Mouse (Mus musculus) kidney, postnatal 36 days (tissue): ENCODE measurements at regions not wholly inside any gene's neighbourhood (a gene's known extent, or its start where the extent isn't known, plus 50 kb on each side); places are given as distances from the start of the nearest gene placed in this dataset.

Experiments
- DNase-seq, 2 experiments: peaks; one replicate each; pipeline ENCODE4 v3.0.0; 2021 to 2022; ENCODE audit warnings: mixed read lengths in 2 of 2

DNA sequence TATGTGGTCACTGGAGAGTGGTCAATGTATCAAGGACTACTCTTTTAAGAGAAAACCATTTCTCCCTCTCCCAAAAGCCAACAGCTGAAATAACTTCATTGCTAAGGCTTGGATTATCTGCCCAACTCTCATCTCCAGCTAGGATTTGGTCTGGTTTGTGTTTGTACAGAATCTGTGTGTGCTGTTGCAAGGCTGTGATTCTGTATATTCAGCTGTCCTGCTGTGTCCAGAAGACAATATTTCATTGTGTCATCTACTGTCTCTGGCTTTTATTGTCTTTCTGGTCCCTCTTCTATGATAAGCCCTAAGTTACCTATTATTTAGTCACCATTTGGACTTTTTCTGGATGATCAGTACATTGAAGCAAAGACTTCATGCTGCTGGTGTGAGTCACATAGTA, 110.9 kb downstream of the Cenpc1 start:
- no peak for DNase-seq

DNA sequence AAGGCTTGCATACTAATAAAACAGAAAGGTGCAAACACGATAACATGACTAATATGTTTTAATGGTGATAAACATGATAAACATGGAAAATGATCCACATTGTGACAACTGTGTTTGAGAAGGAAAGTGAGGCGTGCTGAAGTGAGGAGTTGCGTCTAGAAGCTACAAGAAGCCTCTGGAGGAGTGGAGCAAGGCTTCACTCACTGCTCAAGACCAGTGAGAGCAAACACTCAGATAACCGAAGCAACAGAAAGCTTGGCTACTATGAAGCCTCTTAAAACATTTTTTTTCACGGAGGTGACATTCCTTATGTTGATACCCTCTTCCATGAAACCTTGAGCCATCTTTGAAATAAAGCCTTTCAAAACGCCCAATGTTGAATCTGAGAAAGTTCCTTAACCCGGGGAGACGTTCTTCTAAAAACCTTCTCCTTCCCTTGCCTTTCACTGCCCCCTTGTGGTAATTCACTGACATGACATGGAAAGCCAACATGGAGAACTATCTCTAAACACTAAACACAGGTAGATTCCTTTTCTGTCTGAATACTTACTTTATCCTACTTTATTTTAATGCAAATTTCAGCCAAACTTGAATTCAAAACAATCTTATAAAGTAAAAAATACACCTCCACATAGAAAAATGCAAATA, 128.6 kb downstream of the Cenpc1 start:
- peak; percentile 4 to 50 for DNase-seq

GRCm38 (mm10) chr5:85918288-85918687, 147.1 kb downstream of the Cenpc1 start:
- no peak for DNase-seq

- no peak for DNase-seq
Observed at GRCm38 (mm10) chr5:85915000-85915399, 150.4 kb downstream of the Cenpc1 start.

DNA sequence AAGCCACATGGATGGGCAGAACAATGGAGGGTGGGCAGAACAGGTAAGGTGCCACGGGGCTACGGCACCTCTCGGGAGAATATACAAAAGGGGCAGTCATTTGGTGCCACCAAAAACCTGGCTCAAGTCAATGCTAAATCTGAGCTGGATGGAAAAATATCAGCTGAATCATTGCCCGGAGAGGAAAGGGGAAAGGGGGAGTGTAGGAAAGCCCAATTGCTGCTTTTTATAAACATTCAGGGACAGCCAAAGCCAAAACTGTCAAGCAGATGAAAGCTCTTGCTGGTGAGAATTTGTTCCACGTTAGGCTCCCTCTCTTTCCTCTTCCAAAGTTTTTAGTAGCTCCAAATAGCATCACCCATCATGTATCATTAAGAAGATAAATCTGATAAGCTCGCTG, 168.9 kb downstream of the Cenpc1 start:
- no peak for DNase-seq

DNA sequence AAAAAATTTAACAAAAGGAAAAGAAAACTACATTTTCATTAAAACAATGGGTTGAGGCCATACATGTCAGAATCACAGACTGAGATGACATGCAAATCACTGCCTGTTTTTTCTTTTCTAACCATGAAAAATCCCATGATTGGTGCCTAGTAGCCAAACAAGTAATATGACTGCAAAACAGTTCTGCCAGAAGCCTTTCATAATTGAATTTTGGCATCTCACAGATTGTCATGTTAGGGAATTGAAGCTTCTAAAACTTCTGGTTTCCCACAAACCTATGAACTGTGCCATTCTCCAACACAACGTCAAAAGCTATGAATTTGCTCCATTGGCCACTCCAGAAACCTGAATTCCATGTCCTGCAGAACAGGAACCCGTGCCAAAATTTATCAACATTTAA, 169.6 kb downstream of the Cenpc1 start:
- no peak for DNase-seq

- no peak for DNase-seq
Observed at GRCm38 (mm10) chr5:85870311-85870710, 195.1 kb downstream of the Cenpc1 start.

DNA sequence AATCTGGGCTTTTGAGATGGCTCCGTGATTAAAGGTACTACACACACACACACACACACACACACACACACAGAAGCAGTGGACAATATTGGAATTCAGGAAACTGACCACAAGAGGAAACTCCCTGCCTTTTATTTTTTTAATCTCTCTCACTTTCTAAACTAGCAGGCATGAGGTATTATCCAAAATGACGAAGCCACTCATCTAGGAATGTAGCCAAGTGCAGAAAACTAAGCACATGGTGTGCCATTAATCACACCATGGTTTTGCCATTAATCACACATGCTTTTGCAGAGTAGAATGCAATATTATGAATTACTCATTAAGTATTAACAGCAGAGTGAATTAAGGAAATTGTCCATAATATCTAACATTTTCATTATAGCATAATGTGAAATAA, 232.8 kb downstream of the Cenpc1 start:
- no peak for DNase-seq

DNA sequence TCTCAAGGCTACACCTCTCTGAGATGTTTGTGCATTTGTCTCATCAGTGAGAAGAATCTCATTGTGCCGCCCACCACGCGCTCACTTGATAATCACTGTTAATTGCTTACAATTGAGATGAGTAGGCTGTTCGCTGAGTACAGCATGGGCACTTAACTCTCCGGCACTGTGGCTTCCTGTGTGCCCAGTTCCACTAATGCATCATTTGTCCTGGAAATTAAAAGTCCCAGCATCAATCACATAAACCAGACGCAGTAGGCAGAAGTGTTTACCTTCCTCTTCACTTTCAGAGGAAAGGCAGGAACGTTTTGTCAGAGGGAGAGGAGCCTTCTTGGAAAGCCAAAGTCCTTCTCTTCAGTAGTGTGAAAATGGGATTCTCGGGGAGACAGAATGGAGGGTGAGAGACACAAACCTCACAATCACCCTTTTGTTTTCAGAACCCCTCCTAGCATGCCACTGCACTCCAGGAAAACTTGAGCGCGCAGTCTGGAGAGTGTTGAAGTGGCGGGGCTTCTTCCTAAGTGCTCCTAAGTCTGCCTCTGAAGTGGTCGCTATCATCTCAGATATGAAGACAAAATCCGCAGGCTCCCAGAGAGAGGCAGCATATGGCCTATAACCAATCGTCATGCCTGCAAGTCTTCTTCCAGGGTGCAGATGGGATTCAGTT, 269.7 kb downstream of the Cenpc1 start:
- DNase-seq, result no peak

DNA sequence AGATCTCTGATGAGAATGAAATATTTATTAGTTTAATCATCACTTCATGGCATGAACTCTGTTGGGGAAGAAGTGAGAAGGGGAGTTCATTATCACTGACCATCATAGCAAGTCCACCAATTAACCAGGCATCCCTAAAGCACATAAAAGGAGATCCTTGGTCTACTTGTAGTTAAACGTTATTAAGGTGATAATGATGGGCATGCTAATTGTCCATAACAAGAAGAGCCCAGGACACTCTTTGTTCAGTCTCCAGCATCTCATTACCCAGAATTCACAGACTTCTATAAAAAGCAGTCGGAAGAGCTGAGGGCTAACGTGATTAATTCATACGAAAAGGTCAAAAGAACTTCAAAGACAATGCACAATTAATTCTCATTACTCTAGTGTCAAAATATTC, 272.2 kb downstream of the Cenpc1 start:
- no peak for DNase-seq

DNA sequence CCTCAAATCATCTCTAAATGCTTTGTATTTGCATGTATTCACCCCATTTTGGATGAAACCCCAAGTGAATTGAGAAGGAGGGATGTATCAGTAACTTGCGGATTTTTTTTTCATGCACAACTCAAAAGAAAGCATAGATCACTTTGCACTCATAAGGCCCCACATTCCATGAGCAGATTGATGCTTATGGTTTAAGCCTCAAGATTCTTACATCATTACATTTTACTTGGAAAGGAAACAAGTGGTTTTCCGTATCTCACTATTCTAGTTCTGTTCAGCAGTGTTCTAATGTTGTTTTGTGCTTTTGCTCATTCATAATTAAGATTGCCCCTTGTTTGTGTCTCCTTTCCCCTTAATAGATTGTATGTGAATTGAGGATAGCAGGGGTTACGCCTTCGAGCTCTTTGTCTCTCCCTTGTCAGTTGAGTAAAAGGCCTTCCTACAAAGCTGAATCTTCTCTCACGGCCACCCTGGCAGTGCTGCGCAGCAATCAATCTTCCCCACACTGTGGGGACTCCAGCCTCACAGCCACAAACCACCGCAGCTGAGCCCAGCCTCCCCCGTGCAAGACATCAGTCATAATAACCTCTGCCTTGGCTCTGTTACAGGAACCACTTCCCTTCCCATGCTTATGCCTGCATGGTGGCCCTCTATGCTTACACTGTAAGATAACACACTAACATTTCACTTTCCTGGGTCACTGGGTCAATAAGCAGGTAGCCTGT, 284.5 kb downstream of the Cenpc1 start:
- no peak for DNase-seq

- DNase-seq, result no peak
Observed at GRCm38 (mm10) chr5:85780017-85780416, 285.4 kb downstream of the Cenpc1 start.

DNA sequence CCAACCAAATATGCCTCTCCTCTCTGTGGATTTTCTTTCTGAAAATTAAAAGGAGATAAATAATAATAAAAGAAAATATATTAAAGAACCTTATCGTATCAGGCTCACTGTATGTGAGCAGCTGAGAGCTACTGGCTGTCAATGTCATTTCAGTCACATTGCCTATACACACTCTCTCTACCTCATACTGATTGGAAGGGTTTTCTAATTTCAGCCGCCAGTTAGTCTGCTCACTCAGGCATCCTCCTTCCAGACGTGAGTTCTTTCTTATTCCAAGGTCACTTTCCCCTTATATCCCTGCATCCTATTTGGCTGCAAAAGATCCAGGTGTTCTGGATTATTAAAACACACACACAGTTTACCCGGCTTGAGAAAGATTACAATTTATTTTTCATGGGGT, 286.2 kb downstream of the Cenpc1 start:
- DNase-seq, result no peak

DNA sequence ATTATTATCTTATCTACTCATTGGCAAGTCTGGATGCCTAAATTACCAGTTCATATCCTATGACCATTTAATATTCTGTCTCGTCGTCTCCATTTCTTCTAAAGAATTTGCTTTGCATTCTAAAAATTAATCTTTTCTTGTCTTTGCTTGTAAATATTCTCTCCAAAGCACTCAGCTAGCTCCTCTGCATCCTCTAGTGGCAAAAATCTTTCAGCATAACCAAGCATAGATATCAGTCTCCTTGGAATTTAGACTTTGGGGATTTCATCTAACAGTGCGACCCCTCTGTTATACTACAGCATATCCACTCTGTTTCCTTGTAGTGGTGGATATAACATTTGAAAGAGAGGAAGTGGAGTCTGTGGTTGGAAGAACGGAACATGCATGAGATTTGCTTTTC, 292.7 kb downstream of the Cenpc1 start:
- no peak for DNase-seq

DNA sequence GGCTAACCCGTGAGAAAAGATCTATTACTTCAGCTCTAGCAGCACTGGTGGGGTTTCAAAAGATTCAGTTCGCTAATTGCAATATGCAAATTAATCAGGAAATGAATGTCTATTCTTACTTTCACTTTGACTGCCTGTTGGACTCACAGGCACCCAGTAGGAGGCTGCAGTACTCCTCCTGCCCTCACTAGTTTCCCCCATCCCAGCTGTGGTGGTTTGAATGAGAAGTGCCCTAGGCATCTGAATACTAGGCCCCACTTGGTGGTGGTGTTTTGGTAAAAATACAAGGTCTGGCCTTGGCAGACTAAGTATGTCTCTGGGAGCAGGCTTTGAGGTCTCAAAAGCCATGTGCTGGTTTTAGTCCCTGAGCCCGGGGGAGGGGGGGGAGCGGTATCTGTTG, 293.3 kb downstream of the Cenpc1 start:
- no peak for DNase-seq

- DNase-seq, result no peak
Observed at GRCm38 (mm10) chr5:85767157-85767556, 298.2 kb downstream of the Cenpc1 start.

- DNase-seq, result no peak
Observed at GRCm38 (mm10) chr5:85756716-85757115, 308.7 kb downstream of the Cenpc1 start.

DNA sequence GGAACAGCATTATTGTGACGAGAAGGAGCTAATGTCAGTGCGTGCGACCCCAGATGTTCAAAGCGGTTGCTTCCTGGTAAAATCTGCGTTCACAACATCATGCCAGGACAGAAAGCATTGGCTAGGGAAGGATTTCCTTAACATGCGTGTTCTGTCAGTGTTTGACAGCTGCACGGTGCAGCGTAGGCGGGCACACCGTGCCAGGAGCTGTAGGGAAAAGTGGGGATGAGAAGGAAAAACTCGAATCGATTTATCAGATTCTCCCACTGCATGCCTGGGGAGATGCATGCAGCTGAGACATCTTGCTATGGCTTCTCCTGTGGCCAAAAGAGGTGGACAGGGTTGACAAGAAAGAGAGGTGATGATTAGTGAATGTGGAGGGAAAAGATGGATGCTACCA, 311.2 kb downstream of the Cenpc1 start:
- no peak for DNase-seq

DNA sequence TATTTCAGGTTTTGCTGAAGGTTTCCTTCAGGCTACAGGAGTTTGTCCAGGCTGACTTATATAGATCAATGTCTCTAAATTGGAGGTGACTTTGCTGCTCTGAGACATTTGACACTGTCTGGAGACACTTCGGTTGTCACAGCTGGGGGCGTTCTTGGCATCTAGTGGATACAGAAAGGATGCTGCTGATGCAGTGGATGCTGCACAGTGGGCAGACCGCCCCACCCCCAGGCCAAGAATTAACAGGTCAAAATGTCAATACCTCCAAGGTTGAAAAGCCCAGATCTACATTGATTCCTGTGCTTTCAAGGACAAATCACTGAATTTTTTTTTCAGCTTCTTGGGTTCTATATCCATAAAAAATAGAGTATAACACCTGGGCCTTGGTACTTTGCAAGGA, 312.3 kb downstream of the Cenpc1 start:
- no peak for DNase-seq

GRCm38 (mm10) chr5:85751649-85752048, 313.7 kb downstream of the Cenpc1 start:
- DNase-seq, result no peak

DNA sequence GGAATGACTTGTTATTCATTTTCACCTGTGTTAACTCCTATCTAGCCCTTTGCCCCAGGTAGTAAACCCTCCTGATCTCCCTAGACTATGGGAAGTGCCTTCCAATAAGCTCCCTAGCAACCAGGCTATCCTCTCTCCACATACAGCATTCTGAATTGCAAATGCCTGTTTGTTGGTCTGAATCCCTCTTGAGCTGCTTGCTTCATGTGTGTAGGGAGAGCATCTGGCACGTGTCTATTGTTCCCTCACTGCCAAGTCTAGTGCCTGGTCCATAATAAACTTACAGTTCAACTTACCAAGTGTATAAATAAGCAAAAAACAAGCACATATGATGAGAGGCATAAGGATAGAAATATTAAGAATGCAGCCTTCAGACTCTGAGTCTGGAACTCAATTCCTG, 314.5 kb downstream of the Cenpc1 start:
- DNase-seq, result no peak

DNA sequence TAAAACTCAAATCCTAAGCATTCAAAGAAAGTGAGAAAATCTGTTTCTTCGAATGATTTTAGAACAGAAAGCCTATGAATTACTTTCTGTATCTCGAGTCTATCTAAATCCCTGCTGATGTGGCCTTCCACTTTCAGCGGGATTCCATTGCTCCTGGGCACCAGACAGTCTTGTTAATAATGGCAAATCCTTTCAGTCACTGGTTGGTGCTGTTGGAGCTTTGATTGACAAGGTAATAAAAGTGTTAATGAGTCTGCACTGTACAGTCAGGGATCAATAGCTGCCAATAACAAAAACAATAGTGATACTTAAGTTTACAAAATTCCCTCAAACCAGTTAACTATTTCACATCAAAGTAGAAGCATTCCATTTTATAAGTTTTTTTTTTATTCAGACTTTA, 335.8 kb downstream of the Cenpc1 start:
- no peak for DNase-seq

- no peak for DNase-seq
Observed at GRCm38 (mm10) chr5:85707345-85707744, 358.0 kb downstream of the Cenpc1 start.

GRCm38 (mm10) chr5:85706598-85706997, 358.8 kb downstream of the Cenpc1 start:
- no peak for DNase-seq
